Mouse (Mus musculus) ES-Bruce4 (cell line): Measurements from ENCODE around the gene Tnrc6c. TPM values are rescaled to one million over a fixed set of nuclear protein-coding genes. Genes with fewer than 3 reads are reported as not detected.
A peak's percentile ranks its signal among the peaks of the same experiment; 100 is the strongest.

Experiments
- H3K27ac ChIP-seq: 2 replicates; pipeline ENCODE4 v1.5.1; 2012; ENCODE audit warnings: low read length, inconsistent platforms; ENCODE audit not compliant: insufficient read depth
- H3K27me3 ChIP-seq: 2 replicates; pipeline ENCODE4 v1.6.1; 2012; ENCODE audit warnings: mild to moderate bottlenecking, low read length, inconsistent platforms; ENCODE audit not compliant: control insufficient read depth, poor library complexity, insufficient read depth, severe bottlenecking
- H3K36me3 ChIP-seq: 2 replicates; pipeline ENCODE4 v1.6.1; 2012; ENCODE audit warnings: inconsistent platforms, mild to moderate bottlenecking, low read length, moderate library complexity; ENCODE audit not compliant: control insufficient read depth, poor library complexity, insufficient read depth, severe bottlenecking
- H3K4me1 ChIP-seq: one replicate; pipeline ENCODE4 v1.8.1; 2011; ENCODE audit warnings: low read length; ENCODE audit not compliant: control insufficient read depth, insufficient read depth
- H3K4me3 ChIP-seq: 2 replicates; pipeline ENCODE4 v1.5.1; 2011; ENCODE audit warnings: low read depth, mild to moderate bottlenecking, low read length
- H3K9ac ChIP-seq: 2 replicates; pipeline ENCODE4 v1.6.1; 2012; ENCODE audit warnings: low read depth, mild to moderate bottlenecking, inconsistent platforms; ENCODE audit not compliant: poor library complexity, severe bottlenecking
- H3K9me3 ChIP-seq: replicated peaks from 2 replicates; pipeline ENCODE4 v1.6.1; 2012; ENCODE audit warnings: mild to moderate bottlenecking, low read length, inconsistent platforms; ENCODE audit not compliant: control insufficient read depth, poor library complexity, insufficient read depth, severe bottlenecking
- CTCF ChIP-seq: IDR thresholded peaks from one replicate; pipeline ENCODE4 v1.8.1; 2011; ENCODE audit warnings: low read depth, low read length
- EP300 ChIP-seq: IDR thresholded peaks from 2 replicates; pipeline ENCODE4 v1.6.1; 2011; ENCODE audit warnings: low read depth, low read length; ENCODE audit not compliant: insufficient read depth
- POLR2A ChIP-seq: IDR thresholded peaks from one replicate; pipeline ENCODE4 v1.8.1; 2011; ENCODE audit warnings: low read length; ENCODE audit not compliant: insufficient read depth
- polyA plus RNA-seq: library from polyadenylated mRNA; stranded (reverse); fragments of >200 nt; gene quantifications from 2 replicates; pipeline ENCODE4 v1.2.4, GENCODE M21; 2011; ENCODE audit warnings: low read depth; ENCODE audit not compliant: missing spikeins, insufficient read depth, insufficient read length

Tnrc6c gene
- 28.6 and 28.7 TPM in 2 replicates for polyA plus RNA-seq

GRCm38 (mm10) chr11:117653491-117654351, at the start of gene Tnrc6c:
Tnrc6c (plus strand) TSS chr11:117654289.
- TF ChIP-seq EP300 (no peak), CTCF (no peak), POLR2A (no peak)
- H3K27ac ChIP-seq: peak within 1 kb of the TSS; percentile 25; the same call in 1 of the 2 replicates
- H3K36me3 ChIP-seq: no peaks in the 10 kb centered on the region
- H3K4me1 ChIP-seq: no peaks in the 10 kb centered on the region
- H3K9me3 ChIP-seq: no peaks in the 10 kb centered on the region
- no peaks in the 10 kb centered on the region for H3K27me3 ChIP-seq
- peak within 1 kb of the TSS; percentile 96 for H3K4me3 ChIP-seq
- peak within 1 kb of the TSS; percentile 96 for H3K9ac ChIP-seq

GRCm38 (mm10) chr11:117606137-117606536, 48.0 kb upstream of the Tnrc6c start:
- H3K27ac ChIP-seq: peak overlapping the region; percentile 8; the same call in 1 of the 2 replicates
- H3K27me3 ChIP-seq: no peaks in the 10 kb centered on the region
- H3K9me3 ChIP-seq: no peaks in the 10 kb centered on the region
- peak overlapping the region; percentile 55 for H3K4me3 ChIP-seq
- H3K4me1 ChIP-seq: peaks cover 21% of the 10 kb centered on the region
- TF ChIP-seq EP300 (no peak), CTCF (no peak), POLR2A (no peak)
- no peaks in the 10 kb centered on the region for H3K36me3 ChIP-seq
- H3K9ac ChIP-seq: peak overlapping the region; percentile 45

- TF ChIP-seq EP300: peak; percentile 94
- no peak for TF ChIP-seq CTCF
- no peak for TF ChIP-seq POLR2A
- peak overlapping the region; percentile 3; the same call in 1 of the 2 replicates for H3K4me3 ChIP-seq
- peaks cover 18% of the 10 kb centered on the region for H3K4me1 ChIP-seq
- no peaks in the 10 kb centered on the region for H3K36me3 ChIP-seq
- no peaks in the 10 kb centered on the region for H3K27me3 ChIP-seq
- H3K9ac ChIP-seq: no peak overlapping the region
- H3K27ac ChIP-seq: peak overlapping the region; percentile 96
- H3K9me3 ChIP-seq: no peaks in the 10 kb centered on the region
These were observed 47.4 kb upstream of the Tnrc6c start for GRCm38 (mm10) chr11:117606605-117607203.

GRCm38 (mm10) chr11:117608141-117608789, 45.8 kb upstream of the Tnrc6c start:
- peak overlapping the region; percentile 31 for H3K4me3 ChIP-seq
- H3K4me1 ChIP-seq: peaks cover 15% of the 10 kb centered on the region
- TF ChIP-seq CTCF (no peak), POLR2A (peak; percentile 26), EP300 (0 out of 2 replicates have a peak, but pooled peaks have one; percentile 30)
- H3K9me3 ChIP-seq: no peaks in the 10 kb centered on the region
- no peaks in the 10 kb centered on the region for H3K36me3 ChIP-seq
- H3K27ac ChIP-seq: peak overlapping the region; percentile 96
- 0 out of 2 replicates have a peak overlapping the region, but pooled peaks have one; percentile 20 for H3K9ac ChIP-seq
- no peaks in the 10 kb centered on the region for H3K27me3 ChIP-seq

- no peak overlapping the region for H3K4me3 ChIP-seq
- H3K36me3 ChIP-seq: no peaks in the 10 kb centered on the region
- H3K9ac ChIP-seq: peak overlapping the region; percentile 20; the same call in 1 of the 2 replicates
- no peak for TF ChIP-seq POLR2A
- TF ChIP-seq EP300: peak; percentile 71; the same call in 1 of the 2 replicates
- no peaks in the 10 kb centered on the region for H3K9me3 ChIP-seq
- H3K4me1 ChIP-seq: peaks cover 13% of the 10 kb centered on the region
- H3K27me3 ChIP-seq: no peaks in the 10 kb centered on the region
- peak overlapping the region; percentile 96 for H3K27ac ChIP-seq
These were observed 45.1 kb upstream of the Tnrc6c start for GRCm38 (mm10) chr11:117608976-117609375.
